Mouse (Mus musculus) effector memory CD4-positive, alpha-beta T cell, adult 7 months (primary cell): Measurements from ENCODE around the gene Sdhaf3. TPM values are rescaled to one million over a fixed set of nuclear protein-coding genes. Genes with fewer than 3 reads are reported as not detected.

Experiments used
- polyA plus RNA-seq: library from polyadenylated mRNA; unstranded; fragments of 100-300 nt; shearing (Covaris generic); gene quantifications from one replicate; pipeline ENCODE4 v1.2.1, GENCODE M21; 2017

Gene Sdhaf3
- 2.5 TPM for polyA plus RNA-seq

DNA sequence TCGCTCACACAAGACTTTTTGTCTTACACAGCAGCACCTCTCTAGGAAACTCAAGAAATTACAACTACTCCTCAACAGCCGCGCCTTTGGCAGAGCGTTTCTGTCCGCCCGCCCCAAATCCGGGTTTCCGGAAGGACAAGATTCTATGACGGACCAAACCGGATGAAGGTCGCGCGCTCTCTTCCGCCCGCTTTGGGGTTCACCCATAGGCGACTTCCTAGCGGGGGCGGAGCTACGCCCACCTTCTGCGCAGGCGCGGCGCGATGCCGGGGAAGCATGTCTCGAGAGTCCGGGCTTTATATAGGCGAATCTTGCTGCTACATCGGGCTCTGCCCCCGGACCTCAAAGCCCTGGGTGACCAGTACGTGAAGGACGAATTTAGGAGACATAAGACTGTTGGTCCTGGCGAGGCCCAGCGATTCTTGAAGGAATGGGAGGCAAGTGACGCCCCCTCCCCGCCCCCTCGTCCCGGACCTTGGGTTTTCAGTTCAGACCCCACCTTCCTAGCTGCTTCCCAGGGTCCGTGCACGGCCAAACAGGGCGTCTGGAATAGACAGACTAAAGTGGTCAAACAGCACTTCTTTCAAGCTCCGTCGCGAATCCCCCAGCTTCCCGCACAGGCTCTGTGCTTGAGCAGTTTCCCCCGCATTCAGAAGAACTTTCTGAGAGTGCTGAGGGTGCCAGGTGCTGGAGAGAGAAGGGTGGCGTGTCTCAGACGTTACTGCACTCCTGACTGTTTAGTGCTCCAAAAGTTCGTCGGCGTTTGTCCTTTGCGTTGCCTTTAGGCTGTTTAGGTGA, at the start of gene Sdhaf3:
Gene Sdhaf3 (plus strand): TSS at position 241 of the 798 bp plus-strand sequence.

Other genes with a start within 250 kb of the Sdhaf3 start
- 0.82 TPM for gene Dlx6, start 92.7 kb upstream of the Sdhaf3 start, polyA plus RNA-seq
- not detected for gene Dlx5, start 73.9 kb upstream of the Sdhaf3 start, polyA plus RNA-seq